Mouse (Mus musculus): Measurements from ENCODE around the gene H2-Eb1. TPM values are rescaled to one million over a fixed set of nuclear protein-coding genes. Genes with fewer than 3 reads are reported as not detected.

H2-Eb1 gene
- polyA plus RNA-seq, 1 experiment from 2014 or later = 1.5 TPM

- no peaks in the 10 kb centered on the region for H3K36me3 ChIP-seq
- H3K4me1 ChIP-seq = no peaks in the 10 kb centered on the region
- H3K27me3 ChIP-seq = no peaks in the 10 kb centered on the region
- H3K9me3 ChIP-seq (replicated peaks) = no peaks in the 10 kb centered on the region
- no peak overlapping the region for H3K9ac ChIP-seq
- H3K27ac ChIP-seq = no peak overlapping the region
- ATAC-seq (ENCODE audit: low FRiP score) = no peak
- 89% methylated on average over 1 of the region's 1 CpGs for WGBS
- no peak overlapping the region for H3K4me3 ChIP-seq
- no peak overlapping the region for H3K4me2 ChIP-seq (replicated peaks)
Observed at GRCm38 (mm10) chr17:34331200-34331599, 25.5 kb downstream of the H2-Eb1 start.

- Histone ChIP-seq H3K36me3 (no peaks in the 10 kb centered on the region), H3K4me1 (no peaks in the 10 kb centered on the region)
- WGBS = 39% methylated on average over 3 of the region's 3 CpGs
Observed at GRCm38 (mm10) chr17:34340619-34341402, 35.1 kb downstream of the H2-Eb1 start.

GRCm38 (mm10) chr17:34344882-34345281 lies 39.2 kb downstream of the H2-Eb1 start:
- no peak overlapping the region for H3K4me3 ChIP-seq

More at GRCm38 (mm10) chr17:34340619-34341402, 35.1 kb downstream of the H2-Eb1 start:
- no peak for ATAC-seq (ENCODE audit: low FRiP score)
- H3K27ac ChIP-seq = no peak overlapping the region
- no peak overlapping the region for H3K4me3 ChIP-seq
- no peak overlapping the region for H3K9ac ChIP-seq
- H3K27me3 ChIP-seq = no peaks in the 10 kb centered on the region
- no peaks in the 10 kb centered on the region for H3K9me3 ChIP-seq (replicated peaks)
- H3K4me2 ChIP-seq (replicated peaks) = no peak overlapping the region

GRCm38 (mm10) chr17:34345486-34345885 lies 39.8 kb downstream of the H2-Eb1 start:
- H3K4me1 ChIP-seq = no peaks in the 10 kb centered on the region
- H3K9me3 ChIP-seq (replicated peaks) = no peaks in the 10 kb centered on the region

More at GRCm38 (mm10) chr17:34344882-34345281, 39.2 kb downstream of the H2-Eb1 start:
- Histone ChIP-seq H3K36me3 (no peaks in the 10 kb centered on the region), H3K27me3 (no peaks in the 10 kb centered on the region), H3K4me2 (replicated peaks) (no peak overlapping the region), H3K9ac (no peak overlapping the region), H3K9me3 (replicated peaks) (no peaks in the 10 kb centered on the region), H3K4me1 (no peaks in the 10 kb centered on the region), H3K27ac (no peak overlapping the region)
- whole genome bisulfite sequencing = 90% methylated on average over 4 of the region's 4 CpGs
- ATAC-seq (ENCODE audit: low FRiP score) = no peak

GRCm38 (mm10) chr17:34346041-34346440 lies 40.4 kb downstream of the H2-Eb1 start:
- Histone ChIP-seq H3K9me3 (replicated peaks) (no peaks in the 10 kb centered on the region), H3K4me1 (no peaks in the 10 kb centered on the region), H3K27ac (no peak overlapping the region), H3K4me3 (no peak overlapping the region), H3K9ac (no peak overlapping the region), H3K36me3 (no peaks in the 10 kb centered on the region), H3K27me3 (no peaks in the 10 kb centered on the region), H3K4me2 (replicated peaks) (no peak overlapping the region)
- WGBS = 78% methylated on average over 3 of the region's 3 CpGs
- no peak for ATAC-seq (ENCODE audit: low FRiP score)

More at GRCm38 (mm10) chr17:34345486-34345885, 39.8 kb downstream of the H2-Eb1 start:
- 86% methylated on average over 7 of the region's 7 CpGs for WGBS
- Histone ChIP-seq H3K27me3 (no peaks in the 10 kb centered on the region), H3K4me3 (no peak overlapping the region), H3K9ac (no peak overlapping the region), H3K4me2 (replicated peaks) (no peak overlapping the region), H3K27ac (no peak overlapping the region), H3K36me3 (no peaks in the 10 kb centered on the region)
- ATAC-seq (ENCODE audit: low FRiP score) = no peak

- Histone ChIP-seq H3K4me1 (no peaks in the 10 kb centered on the region), H3K27me3 (no peaks in the 10 kb centered on the region), H3K36me3 (no peaks in the 10 kb centered on the region), H3K4me3 (no peak overlapping the region), H3K27ac (no peak overlapping the region), H3K4me2 (replicated peaks) (no peak overlapping the region), H3K9me3 (replicated peaks) (no peaks in the 10 kb centered on the region), H3K9ac (no peak overlapping the region)
- ATAC-seq (ENCODE audit: low FRiP score) = no peak
- 77% methylated on average over 6 of the region's 6 CpGs for WGBS
Observed at GRCm38 (mm10) chr17:34347606-34348308, 42.1 kb downstream of the H2-Eb1 start.

- Histone ChIP-seq H3K27me3 (no peaks in the 10 kb centered on the region; the same call in 1 of the 2 replicates), H3K4me1 (no peaks in the 10 kb centered on the region), H3K9me3 (replicated peaks) (no peaks in the 10 kb centered on the region), H3K4me2 (replicated peaks) (no peak overlapping the region), H3K4me3 (no peak overlapping the region), H3K36me3 (no peaks in the 10 kb centered on the region), H3K27ac (no peak overlapping the region), H3K9ac (no peak overlapping the region)
- no peak for ATAC-seq (ENCODE audit: low FRiP score)
- 8% methylated on average over 4 of the region's 4 CpGs for WGBS
Observed at GRCm38 (mm10) chr17:34349429-34349828, 43.8 kb downstream of the H2-Eb1 start.

GRCm38 (mm10) chr17:34354539-34354938 lies 48.9 kb downstream of the H2-Eb1 start, which contains the start of gene Btnl2:
Gene Btnl2, plus strand, starts transcription at chr17:34354822.
- 87% methylated on average over 5 of the region's 5 CpGs for WGBS
- no peak within 1 kb of the TSS for H3K27ac ChIP-seq

GRCm38 (mm10) chr17:34354940-34355339 lies 49.3 kb downstream of the H2-Eb1 start:
- ATAC-seq (ENCODE audit: low FRiP score) = no peak
- H3K9ac ChIP-seq = no peak overlapping the region
- WGBS = 97% methylated on average over 1 of the region's 1 CpGs
- H3K36me3 ChIP-seq = no peaks in the 10 kb centered on the region
- H3K9me3 ChIP-seq (replicated peaks) = no peaks in the 10 kb centered on the region
- H3K27ac ChIP-seq = no peak overlapping the region
- H3K4me2 ChIP-seq (replicated peaks) = no peak overlapping the region
- H3K4me1 ChIP-seq = no peaks in the 10 kb centered on the region
- H3K27me3 ChIP-seq = peaks cover 3% of the 10 kb centered on the region; the same call in 1 of the 2 replicates
- H3K4me3 ChIP-seq = no peak overlapping the region

More at GRCm38 (mm10) chr17:34354539-34354938, 48.9 kb downstream of the H2-Eb1 start, which contains the start of gene Btnl2:
- Histone ChIP-seq H3K36me3 (no peaks in the 10 kb centered on the region), H3K4me2 (replicated peaks) (no peak within 1 kb of the TSS), H3K4me1 (no peaks in the 10 kb centered on the region), H3K27me3 (peaks cover 3% of the 10 kb centered on the region; the same call in 1 of the 2 replicates), H3K9me3 (replicated peaks) (no peaks in the 10 kb centered on the region), H3K4me3 (no peak within 1 kb of the TSS), H3K9ac (no peak within 1 kb of the TSS)
- no peak for ATAC-seq (ENCODE audit: low FRiP score)

GRCm38 (mm10) chr17:34362954-34363546 lies 57.4 kb downstream of the H2-Eb1 start:
- 88% methylated on average over 15 of the region's 15 CpGs for WGBS
- Histone ChIP-seq H3K27me3 (peaks cover 1% of the 10 kb centered on the region; the same call in 1 of the 2 replicates), H3K4me2 (replicated peaks) (no peak overlapping the region), H3K27ac (no peak overlapping the region), H3K9ac (no peak overlapping the region), H3K4me1 (no peaks in the 10 kb centered on the region), H3K36me3 (no peaks in the 10 kb centered on the region), H3K4me3 (no peak overlapping the region), H3K9me3 (replicated peaks) (no peaks in the 10 kb centered on the region)
- ATAC-seq (ENCODE audit: low FRiP score) = no peak

- Histone ChIP-seq H3K27ac (no peak overlapping the region), H3K4me3 (no peak overlapping the region), H3K36me3 (no peaks in the 10 kb centered on the region), H3K4me1 (no peaks in the 10 kb centered on the region), H3K4me2 (replicated peaks) (no peak overlapping the region), H3K9me3 (replicated peaks) (no peaks in the 10 kb centered on the region), H3K27me3 (no peaks in the 10 kb centered on the region), H3K9ac (no peak overlapping the region)
- no peak for ATAC-seq (ENCODE audit: low FRiP score)
- 84% methylated on average over 3 of the region's 3 CpGs for WGBS
Observed at GRCm38 (mm10) chr17:34363676-34364310, 58.1 kb downstream of the H2-Eb1 start.

- no peak for ATAC-seq (ENCODE audit: low FRiP score)
- Histone ChIP-seq H3K9me3 (replicated peaks) (no peaks in the 10 kb centered on the region), H3K4me3 (no peak overlapping the region), H3K9ac (no peak overlapping the region), H3K27me3 (no peaks in the 10 kb centered on the region), H3K27ac (no peak overlapping the region), H3K4me1 (no peaks in the 10 kb centered on the region), H3K36me3 (no peaks in the 10 kb centered on the region), H3K4me2 (replicated peaks) (no peak overlapping the region)
- 75% methylated on average over 10 of the region's 10 CpGs for WGBS
Observed at GRCm38 (mm10) chr17:34365031-34365430, 59.4 kb downstream of the H2-Eb1 start.

Data from hindbrain, embryonic 12.5 days (tissue).